Comparison of ENCODE assay signal across 12 mouse cellular contexts in genomic region chr5:72646131-72646530, GRCm38 (mm10). TPM values are rescaled to one million over a fixed set of nuclear protein-coding genes. Genes with fewer than 3 reads are reported as not detected.
DNase-seq lines count a peak whose midpoint lies in the region; ATAC-seq and TF ChIP-seq lines count a peak whose summit lies in the region.
"Had no signal": no experiment of that assay in that cellular context is flagged by ENCODE, and none has a peak within 500 bp of the region (broad histone marks: within the 10 kb centered on the region; RNA-seq: fewer than 3 reads in every experiment).

No protein-coding gene starts in this region.

- 40% methylated on average over 10 of the region's 10 CpGs for WGBS in limb, embryonic 11.5 days
- WGBS in limb, embryonic 10.5 days: 45% methylated on average over 10 of the region's 10 CpGs
- 46% methylated on average over 10 of the region's 10 CpGs for WGBS in stomach, postnatal 0 days
- WGBS in kidney, embryonic 14.5 days: 31% methylated on average over 10 of the region's 10 CpGs

- H3K27ac ChIP-seq in limb, embryonic 11.5 days (replicated peaks; ENCODE audit: low read depth, low read length): no peak overlapping the region
- H3K27ac ChIP-seq in limb, embryonic 10.5 days: no peak overlapping the region
- H3K27ac ChIP-seq in stomach, postnatal 0 days (replicated peaks): no peak overlapping the region
- no peak overlapping the region for H3K27ac ChIP-seq in kidney, embryonic 14.5 days (ENCODE audit: low read depth, low read length)
- H3K27ac ChIP-seq: embryonic facial prominence, embryonic 15.5 days; macrophage had no signal

- no peak for ATAC-seq in limb, embryonic 11.5 days (ENCODE audit: insufficient number of reproducible peaks, low FRiP score, low TSS enrichment, low read depth)
- ATAC-seq in stomach, postnatal 0 days (ENCODE audit: low FRiP score, low TSS enrichment): no peak
- ATAC-seq in kidney, embryonic 14.5 days (ENCODE audit: low FRiP score, low TSS enrichment): no peak

- no peak overlapping the region for H3K4me2 ChIP-seq in limb, embryonic 11.5 days (ENCODE audit: low read depth, severe bottlenecking)
- no peak overlapping the region for H3K4me2 ChIP-seq in stomach, postnatal 0 days (replicated peaks; ENCODE audit: low read depth)
- H3K4me2 ChIP-seq in kidney, embryonic 14.5 days (replicated peaks; ENCODE audit: low read depth, low read length): no peak overlapping the region
- H3K4me2 ChIP-seq: heart, embryonic 11.5 days had no signal

- no peak overlapping the region for H3K4me3 ChIP-seq in limb, embryonic 11.5 days (ENCODE audit: low read depth, low read length)
- H3K4me3 ChIP-seq in limb, embryonic 10.5 days: no peak overlapping the region
- H3K4me3 ChIP-seq in E14TG2a.4 (replicated peaks; ENCODE audit: low read length): no peak overlapping the region
- no peak overlapping the region for H3K4me3 ChIP-seq in stomach, postnatal 0 days (ENCODE audit: low read depth, low read length)
- no peak overlapping the region for H3K4me3 ChIP-seq in kidney, embryonic 14.5 days (ENCODE audit: low read length)
- H3K4me3 ChIP-seq: embryonic facial prominence, embryonic 15.5 days had no signal

- no peaks in the 10 kb centered on the region for H3K36me3 ChIP-seq in limb, embryonic 11.5 days (ENCODE audit: control insufficient read depth, insufficient read depth, low read length)
- no peaks in the 10 kb centered on the region for H3K36me3 ChIP-seq in limb, embryonic 10.5 days
- no peaks in the 10 kb centered on the region for H3K36me3 ChIP-seq in E14TG2a.4 (ENCODE audit: insufficient read depth, low read length)
- H3K36me3 ChIP-seq in stomach, postnatal 0 days (ENCODE audit: control insufficient read depth, insufficient read depth, low read length): no peaks in the 10 kb centered on the region
- H3K36me3 ChIP-seq in kidney, embryonic 14.5 days (ENCODE audit: control insufficient read depth, insufficient read depth, low read length): no peaks in the 10 kb centered on the region
- H3K36me3 ChIP-seq: embryonic facial prominence, embryonic 15.5 days had no signal

- TF ChIP-seq EP300 in stomach, postnatal 0 days (optimal IDR thresholded peaks at IDR 0.05): no peak

- no peak overlapping the region for H3K9ac ChIP-seq in limb, embryonic 11.5 days (ENCODE audit: low read length)
- H3K9ac ChIP-seq in stomach, postnatal 0 days (ENCODE audit: low read length): no peak overlapping the region
- H3K9ac ChIP-seq in kidney, embryonic 14.5 days (ENCODE audit: low read depth, low read length): no peak overlapping the region
- H3K9ac ChIP-seq: embryonic facial prominence, embryonic 15.5 days had no signal

- peaks cover 6% of the 10 kb centered on the region; the same call in 1 of the 2 replicates for H3K27me3 ChIP-seq in limb, embryonic 11.5 days (ENCODE audit: control insufficient read depth, insufficient read depth, low read length)
- peaks cover 42% of the 10 kb centered on the region for H3K27me3 ChIP-seq in limb, embryonic 10.5 days (ENCODE audit: low read depth, poor library complexity, severe bottlenecking)
- H3K27me3 ChIP-seq in E14TG2a.4 (ENCODE audit: insufficient read depth, low read length): peaks cover 47% of the 10 kb centered on the region
- H3K27me3 ChIP-seq in stomach, postnatal 0 days (ENCODE audit: control insufficient read depth, insufficient read depth, low read length): no peaks in the 10 kb centered on the region
- 0 out of 2 replicates have a peak, but pooled peaks cover 5% of the 10 kb centered on the region for H3K27me3 ChIP-seq in kidney, embryonic 14.5 days (ENCODE audit: control insufficient read depth, insufficient read depth, low read length)
- H3K27me3 ChIP-seq: embryonic facial prominence, embryonic 15.5 days had no signal

- DNase-seq in limb, embryonic 11.5 days (ENCODE audit: low spot score): peak; percentile 42
- DNase-seq in limb, embryonic 10.5 days (ENCODE audit: low spot score): no peak
- peak; percentile 40 for DNase-seq in embryo, embryonic 10.5 days (ENCODE audit: low spot score)
- peak; percentile 31 for DNase-seq in stomach, postnatal 0 days (ENCODE audit: low spot score)
- no peak for DNase-seq in kidney, postnatal 14 days
- DNase-seq in cerebellum, adult 11-12 months: no peak
- DNase-seq: adrenal gland, adult 2 months had no signal

- TF ChIP-seq CTCF in E14TG2a.4 (conservative IDR thresholded peaks at IDR 0.05; ENCODE audit: low read length): peak; percentile 65
- peak; percentile 57 for TF ChIP-seq CTCF in stomach, postnatal 0 days (IDR thresholded peaks at IDR 0.05; ENCODE audit: low read depth)

- no peaks in the 10 kb centered on the region for H3K4me1 ChIP-seq in limb, embryonic 11.5 days (ENCODE audit: control insufficient read depth, insufficient read depth, low read length)
- H3K4me1 ChIP-seq in limb, embryonic 10.5 days: peaks cover 16% of the 10 kb centered on the region
- peaks cover 22% of the 10 kb centered on the region for H3K4me1 ChIP-seq in E14TG2a.4 (replicated peaks; ENCODE audit: low read depth, low read length)
- H3K4me1 ChIP-seq in stomach, postnatal 0 days (replicated peaks; ENCODE audit: control insufficient read depth, insufficient read depth): no peaks in the 10 kb centered on the region
- peaks cover 5% of the 10 kb centered on the region; the same call in 1 of the 2 replicates for H3K4me1 ChIP-seq in kidney, embryonic 14.5 days (ENCODE audit: control insufficient read depth, insufficient read depth, low read length)

- no peaks in the 10 kb centered on the region for H3K9me3 ChIP-seq in limb, embryonic 11.5 days (ENCODE audit: control insufficient read depth, low read length)
- H3K9me3 ChIP-seq in limb, embryonic 10.5 days (replicated peaks): no peaks in the 10 kb centered on the region
- H3K9me3 ChIP-seq in E14TG2a.4 (ENCODE audit: low read length): no peaks in the 10 kb centered on the region
- H3K9me3 ChIP-seq in stomach, postnatal 0 days (ENCODE audit: control insufficient read depth, low read length): no peaks in the 10 kb centered on the region
- H3K9me3 ChIP-seq in kidney, embryonic 14.5 days (ENCODE audit: control insufficient read depth, low read length): no peaks in the 10 kb centered on the region
- H3K9me3 ChIP-seq: embryonic facial prominence, embryonic 15.5 days had no signal

RNA-seq across cellular contexts. Expression of gene Nipal1, which starts 1.5 kb away (rescaled TPM):
- 0.21 and 0.41 TPM in 2 replicates for polyA plus RNA-seq in limb, embryonic 11.5 days (2014; fragmentation: Nextera tagmentation; extraction: Ambion mirVana)
- polyA plus RNA-seq in limb, embryonic 10.5 days (2016; fragmentation: Nextera tagmentation; extraction: Ambion mirVana): 0.76 TPM in 1 of 2 replicates, not detected in the other
- 64.5 and 64.7 TPM in 2 replicates for polyA plus RNA-seq in stomach, postnatal 0 days (2015; fragmentation: Nextera tagmentation; extraction: Ambion mirVana)
- polyA plus RNA-seq in kidney, embryonic 14.5 days (2014; fragmentation: Nextera tagmentation; extraction: Ambion mirVana): 1.4 and 1.9 TPM in 2 replicates
- polyA plus RNA-seq: macrophage had no signal

RNA-seq across cellular contexts. Expression of gene Cnga1, which starts 2.1 kb away (rescaled TPM):
- polyA plus RNA-seq in limb, embryonic 11.5 days (2014; fragmentation: Nextera tagmentation; extraction: Ambion mirVana): not detected in 2 replicates
- polyA plus RNA-seq in limb, embryonic 10.5 days (2016; fragmentation: Nextera tagmentation; extraction: Ambion mirVana): not detected in 2 replicates
- 0.06 TPM in 1 of 2 replicates, not detected in the other for polyA plus RNA-seq in stomach, postnatal 0 days (2015; fragmentation: Nextera tagmentation; extraction: Ambion mirVana)
- polyA plus RNA-seq in kidney, embryonic 14.5 days (2014; fragmentation: Nextera tagmentation; extraction: Ambion mirVana): not detected in 2 replicates
- polyA plus RNA-seq: adrenal gland, adult 2 months; embryonic facial prominence, embryonic 15.5 days; heart, embryonic 11.5 days; macrophage had no signal

RNA-seq across cellular contexts. Expression of gene Gm5868, which starts 58.8 kb away (rescaled TPM):
- 0.81 and 1.6 TPM in 2 replicates for polyA plus RNA-seq in limb, embryonic 11.5 days (2014; fragmentation: Nextera tagmentation; extraction: Ambion mirVana)
- 0.44 and 0.97 TPM in 2 replicates for polyA plus RNA-seq in limb, embryonic 10.5 days (2016; fragmentation: Nextera tagmentation; extraction: Ambion mirVana)
- polyA plus RNA-seq in stomach, postnatal 0 days (2015; fragmentation: Nextera tagmentation; extraction: Ambion mirVana): 0.56 and 1.1 TPM in 2 replicates
- 0.39 TPM in 1 of 2 replicates, not detected in the other for polyA plus RNA-seq in kidney, embryonic 14.5 days (2014; fragmentation: Nextera tagmentation; extraction: Ambion mirVana)
- polyA plus RNA-seq: adrenal gland, adult 2 months; macrophage had no signal

Comparison
In these comparisons a context has a peak if more than half of its experiments do, and no peak if none do; other contexts are left out.
1. DNase-seq: peak in limb, embryonic 11.5 days (single experiment), embryo, embryonic 10.5 days (single experiment) and stomach, postnatal 0 days (single experiment); none in limb, embryonic 10.5 days (single experiment), kidney, postnatal 14 days (single experiment) and cerebellum, adult 11-12 months (single experiment).
2. RNA of gene Nipal1, which starts 1.5 kb away (polyA plus RNA-seq): 64.5 to 64.7 TPM in stomach, postnatal 0 days; 1.4 to 1.9 TPM in kidney, embryonic 14.5 days, 0.76 TPM in limb, embryonic 10.5 days and 0.21 to 0.41 TPM in limb, embryonic 11.5 days; every median in the first group is over 10 times any median in the second.